Comparison of ENCODE assay signal across 15 mouse cellular contexts in the genomic region with DNA sequence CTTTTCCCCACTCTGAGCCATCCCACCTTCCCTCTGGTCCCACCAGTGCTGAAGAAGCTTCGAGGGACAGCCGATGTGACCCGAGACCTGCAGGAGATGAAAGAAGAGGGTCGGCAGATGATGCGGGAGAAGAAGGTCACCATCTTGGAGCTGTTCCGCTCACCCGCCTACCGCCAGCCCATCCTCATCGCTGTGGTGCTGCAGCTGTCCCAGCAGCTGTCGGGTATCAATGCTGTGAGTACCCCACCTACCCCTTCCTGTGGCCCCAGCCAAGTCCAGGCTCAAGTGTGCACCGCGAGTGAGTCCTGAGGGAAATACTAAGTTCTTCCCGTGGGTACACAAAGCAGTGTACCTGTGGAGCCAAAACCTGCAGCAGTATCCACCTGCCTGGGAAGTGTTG.
"Had no signal": no experiment of that assay in that cellular context is flagged by ENCODE, and none has a peak within 500 bp of the region (broad histone marks: within the 10 kb centered on the region; RNA-seq: fewer than 3 reads in every experiment).

No protein-coding gene starts in this region.

- H3K4me2 ChIP-seq: lung, embryonic 14.5 days; midbrain, embryonic 12.5 days; neural tube, embryonic 12.5 days; stomach, embryonic 15.5 days had no signal

- ATAC-seq: midbrain, embryonic 16.5 days had no signal

- H3K4me3 ChIP-seq: midbrain, embryonic 10.5 days; midbrain, embryonic 12.5 days; neural tube, embryonic 12.5 days; stomach, embryonic 15.5 days had no signal

- H3K9ac ChIP-seq: lung, embryonic 14.5 days; midbrain, embryonic 12.5 days; neural tube, embryonic 12.5 days; stomach, embryonic 15.5 days had no signal

- H3K4me1 ChIP-seq: stomach, embryonic 15.5 days had no signal

- H3K9me3 ChIP-seq: midbrain, embryonic 10.5 days; midbrain, embryonic 12.5 days; neural tube, embryonic 12.5 days; stomach, embryonic 15.5 days had no signal

- H3K27me3 ChIP-seq: midbrain, embryonic 12.5 days; neural tube, embryonic 12.5 days; stomach, embryonic 15.5 days had no signal

- DNase-seq: lung, adult 18-20 months; lung, embryonic 14.5 days; lung, postnatal 10 days; lung, postnatal 4 days; midbrain, embryonic 14.5 days; right cerebral cortex, postnatal 14 days; thymus, adult 2 months; thymus, postnatal 25 days; thymus, postnatal 4 days had no signal

- H3K27ac ChIP-seq: midbrain, embryonic 10.5 days; midbrain, embryonic 12.5 days; neural tube, embryonic 12.5 days; stomach, embryonic 15.5 days; stomach, postnatal 0 days had no signal
